Mouse (Mus musculus): ENCODE data around the gene Dhrs11. TPM values are rescaled to one million over a fixed set of nuclear protein-coding genes. Genes with fewer than 3 reads are reported as not detected.

The Dhrs11 gene
- total RNA-seq, 2 experiments from 2014 or later, result 5.3 to 7.6 TPM

Other genes with a start within 250 kb of the Dhrs11 start
- gene Mrm1, start 9.5 kb downstream of the Dhrs11 start, total RNA-seq (2021), result 10 to 100 TPM in 1 of 2 experiments, 1 to 10 TPM in 1; 7.9 to 13.3 TPM
- gene Ggnbp2, start 41.8 kb upstream of the Dhrs11 start, total RNA-seq (2021), result 10 to 100 TPM; 82.3 to 84.1 TPM
- gene Myo19, start 51.2 kb upstream of the Dhrs11 start, total RNA-seq (2021), result 1 to 10 TPM; 7.0 to 8.6 TPM
- 1 to 10 TPM; 8.2 to 8.4 TPM for gene Pigw, start 51.3 kb upstream of the Dhrs11 start, total RNA-seq (2021)
- 10 to 100 TPM; 31.3 to 33.7 TPM for gene Znhit3, start 87.4 kb upstream of the Dhrs11 start, total RNA-seq (2021)
- gene Car4, start 128.8 kb upstream of the Dhrs11 start, total RNA-seq (2021), result 10 to 100 TPM; 81.8 to 83.1 TPM

Measured in layer of hippocampus, postnatal 36 days (tissue).